Mouse (Mus musculus) midbrain, embryonic 14.5 days (tissue): ENCODE measurements around the gene Agap3. TPM values are rescaled to one million over a fixed set of nuclear protein-coding genes. Genes with fewer than 3 reads are reported as not detected.

Source experiments
- ATAC-seq: fragments of 200-750 bp; cut with Nextera tagmentation; 2 replicates; pipeline ENCODE4 v1.8.0; 2017; ENCODE audit warnings: moderate number of reproducible peaks, moderate library complexity; ENCODE audit not compliant: low FRiP score, low TSS enrichment
- DNase-seq: peaks from one replicate; pipeline ENCODE4 v3.0.0-alpha.2; 2015
- H3K27ac ChIP-seq: fragments of 300-500 bp; sonication (generic); replicated peaks from 2 replicates; pipeline ENCODE4 v1.5.1; 2014; ENCODE audit warnings: mild to moderate bottlenecking, low read depth, low read length, moderate library complexity
- H3K27me3 ChIP-seq: fragments of 300-500 bp; sonication (generic); 2 replicates; pipeline ENCODE4 v1.6.1; 2014; ENCODE audit warnings: low read length, control low read depth, mixed read lengths; ENCODE audit not compliant: control insufficient read depth, insufficient read depth
- H3K36me3 ChIP-seq: fragments of 300-500 bp; sonication (generic); 2 replicates; pipeline ENCODE4 v1.6.1; 2014; ENCODE audit warnings: low read length, control low read depth; ENCODE audit not compliant: control insufficient read depth, insufficient read depth
- H3K4me1 ChIP-seq: fragments of 300-500 bp; sonication (generic); 2 replicates; pipeline ENCODE4 v1.6.1; 2014; ENCODE audit warnings: mild to moderate bottlenecking, antibody characterized with exemption, low read length, control low read depth; ENCODE audit not compliant: control insufficient read depth, insufficient read depth
- H3K4me2 ChIP-seq: fragments of 300-500 bp; sonication (generic); 2 replicates; pipeline ENCODE4 v1.6.1; 2014; ENCODE audit warnings: mild to moderate bottlenecking, low read length, moderate library complexity
- H3K4me3 ChIP-seq: fragments of 300-500 bp; sonication (generic); replicated peaks from 2 replicates; pipeline ENCODE4 v1.5.1; 2014; ENCODE audit warnings: low read depth, low read length
- H3K9ac ChIP-seq: fragments of 300-500 bp; sonication (generic); replicated peaks from 2 replicates; pipeline ENCODE4 v1.6.1; 2014; ENCODE audit warnings: mild to moderate bottlenecking, low read length, moderate library complexity
- H3K9me3 ChIP-seq: fragments of 300-500 bp; sonication (generic); 2 replicates; pipeline ENCODE4 v1.6.1; 2016; ENCODE audit warnings: low read length, control low read depth, mixed read lengths; ENCODE audit not compliant: control insufficient read depth
- WGBS: fragments of 180-500 bp; shearing (Covaris S2); extraction: QIAGEN DNeasy Blood & Tissue Kit; methylation state at CpG from one replicate; pipeline ENCODE4 v1.1.7; 2014; 5-methylcytosine and 5-hydroxymethylcytosine counted together
- polyA plus RNA-seq: library from polyadenylated mRNA; unstranded; fragments of >200 nt; fragmentation: Nextera tagmentation; extraction: Ambion mirVana; gene quantifications from 2 replicates; pipeline ENCODE4 v1.2.1, GENCODE M21; 2014

Gene Agap3
- polyA plus RNA-seq = 65.1 and 79.0 TPM in 2 replicates

DNA sequence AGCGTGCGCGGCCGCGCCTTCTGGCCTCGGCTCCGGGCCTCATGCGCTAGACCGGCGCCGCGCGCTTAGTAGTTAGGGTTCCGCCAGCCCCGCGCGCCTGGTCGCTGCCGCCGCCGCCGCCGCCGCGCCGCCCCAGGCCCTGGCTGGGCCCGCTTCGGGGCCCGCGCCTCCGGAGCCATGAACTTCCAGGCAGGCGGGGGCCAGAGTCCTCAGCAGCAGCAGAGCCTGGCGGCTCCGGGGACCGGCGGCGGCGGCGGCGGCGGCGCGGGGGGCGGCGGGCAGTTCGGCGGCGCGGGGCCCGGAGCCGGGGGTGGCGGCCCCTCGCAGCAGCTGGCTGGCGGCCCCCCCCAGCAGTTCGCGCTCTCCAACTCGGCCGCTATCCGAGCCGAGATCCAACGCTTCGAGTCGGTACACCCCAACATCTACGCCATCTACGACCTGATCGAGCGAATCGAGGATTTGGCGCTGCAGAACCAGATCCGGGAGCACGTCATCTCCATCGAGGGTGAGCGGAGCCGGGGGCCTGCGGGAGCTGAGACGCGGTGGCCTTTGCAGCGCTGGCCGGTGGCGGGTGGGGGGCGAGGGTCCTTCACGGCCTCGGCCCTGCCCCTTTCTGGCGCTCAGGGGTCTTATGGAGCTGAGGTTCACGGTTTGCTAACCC lies at the start of gene Agap3:
TSS of gene Agap3 (plus strand) at position 148 of the 661 bp plus-strand sequence.
- WGBS = under 1% methylated on average over 75 of the region's 85 CpGs
- no peaks in the 10 kb centered on the region for H3K9me3 ChIP-seq
- H3K4me2 ChIP-seq = peak within 1 kb of the TSS; percentile 88
- H3K4me1 ChIP-seq = peaks cover 45% of the 10 kb centered on the region
- H3K9ac ChIP-seq = peak within 1 kb of the TSS; percentile 93
- H3K36me3 ChIP-seq = no peaks in the 10 kb centered on the region
- H3K27ac ChIP-seq = peak within 1 kb of the TSS; percentile 93
- H3K27me3 ChIP-seq = no peaks in the 10 kb centered on the region
- peak; percentile 69 for DNase-seq
- no peak for ATAC-seq
- H3K4me3 ChIP-seq = peak within 1 kb of the TSS; percentile 85

DNA sequence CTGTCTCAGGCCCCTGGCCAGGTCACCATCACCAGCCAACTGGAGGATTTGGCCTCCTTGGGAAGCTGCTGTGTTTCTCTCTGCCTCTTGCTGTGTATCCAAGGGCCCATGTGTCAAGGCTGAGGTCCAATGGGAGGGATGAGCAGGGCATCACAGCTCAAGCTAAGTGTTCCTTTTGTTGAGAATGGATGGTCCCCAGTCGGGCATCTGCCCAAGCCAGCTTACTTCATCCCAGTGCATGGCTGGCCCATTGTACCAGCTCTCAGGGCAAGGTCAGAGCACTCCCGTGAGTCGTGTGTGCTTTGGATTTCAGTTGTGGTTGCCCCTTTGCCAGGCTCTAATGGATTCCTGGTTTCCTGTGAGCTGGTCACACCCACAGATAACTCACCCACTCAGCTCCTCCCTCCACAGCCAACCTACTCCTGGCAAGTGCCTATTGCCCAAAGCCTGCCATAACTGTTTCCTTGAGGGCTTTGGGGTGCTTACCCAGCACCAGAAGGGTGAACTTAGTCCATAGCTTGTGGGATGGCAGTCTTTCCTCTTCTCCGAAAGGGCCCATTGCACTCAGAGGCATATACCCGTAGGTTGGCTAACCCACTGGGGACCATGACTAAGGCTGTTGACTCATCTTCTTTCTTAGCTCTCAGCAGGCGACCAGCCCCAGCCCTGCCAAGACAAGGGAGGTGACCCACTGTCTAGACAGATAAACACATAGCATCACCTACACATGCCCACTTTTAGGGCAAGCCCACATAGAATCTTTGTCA lies 47.2 kb upstream of the Agap3 start:
- Histone ChIP-seq H3K4me1 (no peaks in the 10 kb centered on the region), H3K36me3 (peaks cover 60% of the 10 kb centered on the region), H3K27me3 (no peaks in the 10 kb centered on the region), H3K9ac (no peak overlapping the region), H3K27ac (no peak overlapping the region), H3K9me3 (no peaks in the 10 kb centered on the region), H3K4me3 (no peak overlapping the region), H3K4me2 (no peak overlapping the region)
- ATAC-seq (no peak), DNase-seq (no peak)
- WGBS = 83% methylated on average over 6 of the region's 6 CpGs

DNA sequence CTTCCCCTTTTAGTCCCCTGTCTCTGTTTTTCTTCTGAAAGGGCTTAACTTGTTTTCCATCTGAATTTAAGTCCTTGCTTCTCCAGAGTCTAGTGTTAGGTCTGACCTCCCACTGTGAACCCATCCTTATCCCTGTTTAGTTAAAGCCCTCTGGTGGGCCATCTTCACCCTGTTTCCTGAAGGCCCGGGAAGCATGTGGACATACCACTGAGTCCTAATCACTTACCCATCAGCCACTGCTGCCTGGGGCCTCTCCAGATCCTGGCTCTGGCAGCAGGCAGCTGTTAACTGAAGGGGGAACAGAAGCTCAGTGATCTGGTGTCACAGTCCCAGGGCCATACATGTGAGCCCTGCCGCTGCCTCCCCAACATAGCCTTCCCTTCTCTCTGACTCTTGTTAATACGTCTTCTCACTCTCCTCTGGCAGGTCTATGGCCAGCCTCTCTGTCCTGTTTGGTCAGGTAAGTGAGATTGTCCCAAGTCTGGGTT lies 46.5 kb upstream of the Agap3 start:
- Histone ChIP-seq H3K36me3 (peaks cover 60% of the 10 kb centered on the region), H3K4me2 (no peak overlapping the region), H3K9ac (no peak overlapping the region), H3K27ac (no peak overlapping the region), H3K4me1 (no peaks in the 10 kb centered on the region), H3K27me3 (no peaks in the 10 kb centered on the region), H3K4me3 (no peak overlapping the region), H3K9me3 (no peaks in the 10 kb centered on the region)
- WGBS = 63% methylated on average over 3 of the region's 3 CpGs
- DNase-seq (no peak), ATAC-seq (no peak)

DNA sequence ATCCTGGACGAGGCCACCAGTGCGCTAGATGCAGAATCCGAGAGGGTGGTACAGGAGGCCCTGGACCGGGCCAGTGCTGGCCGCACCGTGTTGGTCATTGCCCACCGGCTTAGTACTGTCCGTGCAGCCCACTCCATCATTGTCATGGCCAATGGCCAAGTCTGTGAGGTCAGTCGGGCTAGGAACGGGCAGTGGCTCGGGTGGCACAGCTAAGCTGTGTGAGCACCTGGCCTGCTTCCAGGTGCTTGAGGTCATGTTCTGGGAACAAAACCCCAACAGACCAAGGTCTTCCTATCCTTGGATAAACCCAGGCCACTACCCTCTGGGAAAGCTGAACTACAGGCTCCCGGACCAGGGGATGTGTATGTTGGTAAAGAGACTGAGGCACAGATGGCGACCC lies 43.3 kb upstream of the Agap3 start:
- WGBS = 95% methylated on average over 13 of the region's 13 CpGs
- H3K4me3 ChIP-seq = no peak overlapping the region
- no peaks in the 10 kb centered on the region for H3K9me3 ChIP-seq
- H3K27ac ChIP-seq = no peak overlapping the region
- DNase-seq = no peak
- no peak overlapping the region for H3K9ac ChIP-seq
- no peaks in the 10 kb centered on the region for H3K27me3 ChIP-seq
- no peaks in the 10 kb centered on the region for H3K4me1 ChIP-seq
- peaks cover 31% of the 10 kb centered on the region for H3K36me3 ChIP-seq
- ATAC-seq = no peak
- no peak overlapping the region for H3K4me2 ChIP-seq

DNA sequence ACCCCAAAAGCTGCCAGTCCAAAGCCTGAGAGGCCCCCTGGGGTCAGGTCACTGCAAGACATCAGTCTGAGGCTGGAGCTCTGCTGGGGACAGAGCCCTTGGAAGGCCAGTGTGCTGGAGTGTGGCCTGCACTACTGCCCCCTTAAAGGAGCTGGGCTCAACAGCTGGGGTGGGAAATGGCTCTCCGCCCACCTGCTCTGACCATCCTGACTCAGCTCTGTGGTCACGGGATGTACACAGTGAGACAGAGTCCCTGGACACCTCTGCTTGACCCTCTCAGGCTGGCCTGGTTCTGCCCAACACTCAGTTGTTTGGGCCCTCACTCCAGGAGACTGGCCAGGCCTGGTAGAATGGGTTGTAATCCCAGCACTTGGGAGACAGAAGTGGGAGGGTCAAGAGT lies 42.5 kb upstream of the Agap3 start:
- ATAC-seq = no peak
- WGBS = 70% methylated on average over 2 of the region's 2 CpGs
- no peak overlapping the region for H3K4me3 ChIP-seq

DNA sequence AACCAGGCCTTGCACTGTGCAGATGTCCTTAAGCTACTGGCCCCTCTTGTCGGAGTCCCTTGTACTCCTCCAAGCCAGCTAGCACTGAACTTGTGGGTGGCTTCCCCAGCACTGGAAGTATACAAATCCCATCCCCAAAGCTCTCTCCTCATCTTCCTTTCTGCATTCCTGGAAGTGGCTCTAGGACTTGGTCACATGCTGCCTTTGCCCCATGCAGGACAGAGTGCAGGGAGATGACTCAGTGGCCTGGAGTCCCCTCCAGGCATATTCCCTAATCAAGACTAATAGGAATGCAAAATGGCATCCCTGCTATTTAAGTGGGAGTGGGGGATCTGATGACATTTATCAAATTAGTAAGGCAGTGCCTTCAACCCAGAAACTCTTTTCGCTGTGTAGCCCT lies 39.9 kb upstream of the Agap3 start:
- Histone ChIP-seq H3K4me2 (no peak overlapping the region), H3K27ac (no peak overlapping the region), H3K4me3 (no peak overlapping the region), H3K36me3 (peaks cover 9% of the 10 kb centered on the region), H3K9ac (no peak overlapping the region), H3K9me3 (no peaks in the 10 kb centered on the region), H3K27me3 (no peaks in the 10 kb centered on the region), H3K4me1 (no peaks in the 10 kb centered on the region)
- DNase-seq = no peak
- 95% methylated on average over 2 of the region's 2 CpGs for whole genome bisulfite sequencing
- ATAC-seq = no peak

More for the DNA sequence above, 42.5 kb upstream of the Agap3 start:
- H3K4me2 ChIP-seq = no peak overlapping the region
- peaks cover 27% of the 10 kb centered on the region for H3K36me3 ChIP-seq
- no peak overlapping the region for H3K9ac ChIP-seq
- no peak overlapping the region for H3K27ac ChIP-seq
- H3K4me1 ChIP-seq = no peaks in the 10 kb centered on the region
- no peaks in the 10 kb centered on the region for H3K27me3 ChIP-seq
- H3K9me3 ChIP-seq = no peaks in the 10 kb centered on the region
- DNase-seq = no peak

DNA sequence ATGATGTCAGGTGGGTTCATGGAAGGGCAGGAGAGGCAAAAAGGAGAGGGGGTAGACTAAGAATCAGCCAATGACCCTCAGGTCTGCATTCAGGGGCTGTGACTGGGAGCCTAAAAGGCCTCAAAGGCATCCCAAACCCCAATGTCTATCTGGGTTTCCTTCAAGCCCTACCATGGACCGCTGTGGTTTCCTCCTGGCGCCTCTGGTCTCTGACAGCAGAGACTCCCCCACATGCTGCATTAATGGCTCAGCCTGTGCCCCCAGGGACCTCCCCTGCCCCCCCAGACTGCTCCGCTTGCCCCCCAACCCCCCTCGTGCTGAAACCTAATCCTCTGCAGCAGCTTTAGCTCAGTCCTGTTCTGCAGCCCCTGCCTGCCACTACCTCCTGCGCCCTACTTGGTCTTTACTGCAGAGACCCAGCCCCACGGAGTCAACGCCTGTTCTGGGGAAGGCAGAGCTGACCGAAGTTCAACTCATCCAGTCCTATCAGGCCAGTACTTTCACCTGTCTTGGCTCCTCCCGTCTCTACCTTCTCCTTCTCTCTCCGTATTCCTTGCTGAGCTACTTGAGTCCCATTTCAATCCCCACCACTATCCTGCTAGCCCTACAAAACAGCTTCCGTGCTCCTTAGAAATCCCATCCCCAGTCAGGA lies 38.8 kb upstream of the Agap3 start, which contains the start of gene Asic3:
TSS of gene Asic3 (plus strand) at position 351 of the 652 bp plus-strand sequence.
- no peaks in the 10 kb centered on the region for H3K9me3 ChIP-seq
- H3K36me3 ChIP-seq = peaks cover 5% of the 10 kb centered on the region; the same call in 1 of the 2 replicates
- H3K27me3 ChIP-seq = no peaks in the 10 kb centered on the region
- ATAC-seq = no peak
- 51% methylated on average over 11 of the region's 11 CpGs for WGBS
- DNase-seq = peak; percentile 4
- H3K4me2 ChIP-seq = no peak within 1 kb of the TSS
- no peak within 1 kb of the TSS for H3K27ac ChIP-seq
- no peak within 1 kb of the TSS for H3K9ac ChIP-seq
- H3K4me3 ChIP-seq = no peak within 1 kb of the TSS
- H3K4me1 ChIP-seq = no peaks in the 10 kb centered on the region

DNA sequence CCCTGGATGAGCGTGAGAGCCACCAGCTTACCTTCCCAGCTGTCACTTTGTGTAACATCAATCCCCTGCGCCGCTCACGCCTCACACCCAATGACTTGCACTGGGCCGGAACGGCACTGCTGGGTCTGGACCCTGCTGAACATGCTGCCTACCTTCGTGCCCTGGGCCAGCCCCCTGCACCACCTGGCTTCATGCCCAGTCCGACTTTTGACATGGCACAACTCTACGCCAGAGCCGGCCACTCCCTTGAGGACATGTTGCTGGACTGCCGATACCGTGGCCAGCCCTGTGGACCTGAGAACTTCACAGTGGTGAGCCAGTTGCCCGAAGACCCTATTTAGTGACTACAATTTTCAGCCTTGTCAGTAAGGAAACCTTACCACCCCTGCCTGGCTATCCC lies 38.0 kb upstream of the Agap3 start:
- Histone ChIP-seq H3K9ac (no peak overlapping the region), H3K9me3 (no peaks in the 10 kb centered on the region), H3K4me3 (no peak overlapping the region), H3K4me2 (no peak overlapping the region), H3K36me3 (peaks cover 13% of the 10 kb centered on the region; the same call in 1 of the 2 replicates), H3K27me3 (no peaks in the 10 kb centered on the region), H3K27ac (no peak overlapping the region), H3K4me1 (no peaks in the 10 kb centered on the region)
- whole genome bisulfite sequencing = 78% methylated on average over 13 of the region's 13 CpGs
- no peak for DNase-seq
- no peak for ATAC-seq
